Mouse (Mus musculus) C2C12 (cell line): ENCODE results near the gene Taok1.

ENCODE experiments used
- CEBPB ChIP-seq: IDR thresholded peaks from one replicate; pipeline ENCODE4 v1.6.1; 2011; ENCODE audit warnings: low read depth, mild to moderate bottlenecking, control low read depth, moderate library complexity
- CTCF ChIP-seq: IDR thresholded peaks from one replicate; pipeline ENCODE4 v1.5.1; 2011; ENCODE audit not compliant: control insufficient read depth, insufficient read depth, insufficient read length

DNA sequence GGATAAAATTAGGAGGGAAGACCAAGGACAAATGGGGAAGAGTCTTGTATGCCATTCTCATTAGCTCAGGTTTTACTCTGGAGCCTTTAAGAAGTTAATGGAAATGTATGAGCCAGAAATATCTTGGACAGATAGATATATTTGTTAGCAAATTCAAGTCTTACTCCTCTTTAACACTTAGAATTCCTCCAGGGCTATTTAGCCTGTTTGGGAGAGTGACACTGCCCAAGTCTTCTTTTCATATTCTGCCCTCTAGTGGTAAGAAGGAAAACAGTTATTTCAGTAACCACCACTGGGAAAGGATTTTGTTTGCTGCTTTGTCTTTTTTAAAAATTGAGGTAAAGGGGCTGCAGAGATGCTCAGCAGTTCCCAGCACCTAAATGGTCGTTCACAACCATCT lies 21.9 kb upstream of the Taok1 start:
- TF ChIP-seq CTCF (no peak), CEBPB (no peak)
